Mouse (Mus musculus) central nervous system, embryonic 14 days (tissue): ENCODE results near the gene Siah1a. TPM values are rescaled to one million over a fixed set of nuclear protein-coding genes. Genes with fewer than 3 reads are reported as not detected.

Experiments used
- polyA plus RNA-seq: library from polyadenylated mRNA; depleted of rRNA; stranded (reverse); fragments of >200 nt; gene quantifications from 2 replicates; pipeline ENCODE4 v1.2.3, GENCODE M21; 2012; rRNA removed

The Siah1a gene
- polyA plus RNA-seq, result 56.6 and 69.3 TPM in 2 replicates

GRCm38 (mm10) chr8:86745221-86745934, at the start of gene Siah1a, which contains the start of gene Gm10638:
TSS of gene Siah1a (minus strand) at chr8:86745934.
TSS of gene Gm10638 (plus strand) at chr8:86745699.

Other genes starting within 250 kb of the Siah1a start
- gene Abcc12, start 165.2 kb downstream of the Siah1a start, polyA plus RNA-seq, result 0.33 and 0.36 TPM in 2 replicates
- gene Lonp2, start 121.9 kb downstream of the Siah1a start, polyA plus RNA-seq, result 55.7 and 57.7 TPM in 2 replicates
- 1.9 and 2.6 TPM in 2 replicates for gene Gm10638, start 235 bp downstream of the Siah1a start, polyA plus RNA-seq
- 16.3 and 18.6 TPM in 2 replicates for gene N4bp1, start 139.3 kb upstream of the Siah1a start, polyA plus RNA-seq